Mouse (Mus musculus): Measurements from ENCODE around the gene Tdrd5. TPM values are rescaled to one million over a fixed set of nuclear protein-coding genes. Genes with fewer than 3 reads are reported as not detected.
"Not testable (repeated sequence)": the region's sequence is repeated elsewhere in the genome, so short reads cannot be mapped to it uniquely, and the experiment has no call there.

The Tdrd5 gene
- polyA plus RNA-seq, 1 experiment from 2014 or later, result 1.0 TPM

GRCm38 (mm10) chr1:156271654-156272053 lies 31.8 kb downstream of the Tdrd5 start:
- 25% methylated on average over 5 of the region's 5 CpGs for WGBS
- Histone ChIP-seq H3K4me1 (ENCODE audit: control insufficient read depth, insufficient read depth, low read length) (peaks cover 12% of the 10 kb centered on the region; the same call in 1 of the 2 replicates), H3K4me3 (ENCODE audit: low read depth, low read length) (no peak overlapping the region), H3K4me2 (ENCODE audit: low read length) (0 out of 2 replicates have a peak overlapping the region, but pooled peaks have one; percentile 13), H3K36me3 (ENCODE audit: control insufficient read depth, insufficient read depth, low read length) (no peaks in the 10 kb centered on the region), H3K27me3 (ENCODE audit: control insufficient read depth, insufficient read depth, low read depth, low read length) (no peaks in the 10 kb centered on the region), H3K9ac (ENCODE audit: low read depth, low read length) (no peak overlapping the region), H3K27ac (ENCODE audit: low read length) (peak overlapping the region; percentile 57), H3K9me3 (replicated peaks; ENCODE audit: control insufficient read depth, low read length, poor library complexity, severe bottlenecking) (no peaks in the 10 kb centered on the region)
- ATAC-seq, result peak; percentile 78

GRCm38 (mm10) chr1:156270471-156270870 lies 33.0 kb downstream of the Tdrd5 start:
- WGBS, result 82% methylated on average over 9 of the region's 9 CpGs

GRCm38 (mm10) chr1:156268546-156268945 lies 34.9 kb downstream of the Tdrd5 start:
- not testable (repeated sequence) for ATAC-seq; H3K4me3 ChIP-seq (ENCODE audit: low read depth, low read length); H3K27ac ChIP-seq (ENCODE audit: low read length); H3K4me2 ChIP-seq (ENCODE audit: low read length); H3K9me3 ChIP-seq (replicated peaks; ENCODE audit: control insufficient read depth, low read length, poor library complexity, severe bottlenecking); H3K27me3 ChIP-seq (ENCODE audit: control insufficient read depth, insufficient read depth, low read depth, low read length); H3K36me3 ChIP-seq (ENCODE audit: control insufficient read depth, insufficient read depth, low read length); H3K9ac ChIP-seq (ENCODE audit: low read depth, low read length)
- peaks cover 12% of the 10 kb centered on the region; the same call in 1 of the 2 replicates for H3K4me1 ChIP-seq (ENCODE audit: control insufficient read depth, insufficient read depth, low read length)
- 28% methylated on average over 3 of the region's 3 CpGs for WGBS

More at GRCm38 (mm10) chr1:156270471-156270870, 33.0 kb downstream of the Tdrd5 start:
- no peaks in the 10 kb centered on the region for H3K27me3 ChIP-seq (ENCODE audit: control insufficient read depth, insufficient read depth, low read depth, low read length)
- no peak overlapping the region for H3K9ac ChIP-seq (ENCODE audit: low read depth, low read length)
- H3K4me1 ChIP-seq (ENCODE audit: control insufficient read depth, insufficient read depth, low read length), result peaks cover 12% of the 10 kb centered on the region; the same call in 1 of the 2 replicates
- no peak overlapping the region for H3K27ac ChIP-seq (ENCODE audit: low read length)
- no peaks in the 10 kb centered on the region for H3K36me3 ChIP-seq (ENCODE audit: control insufficient read depth, insufficient read depth, low read length)
- no peaks in the 10 kb centered on the region for H3K9me3 ChIP-seq (replicated peaks; ENCODE audit: control insufficient read depth, low read length, poor library complexity, severe bottlenecking)
- H3K4me3 ChIP-seq (ENCODE audit: low read depth, low read length), result no peak overlapping the region
- ATAC-seq, result no peak
- no peak overlapping the region for H3K4me2 ChIP-seq (ENCODE audit: low read length)

- Histone ChIP-seq H3K36me3 (ENCODE audit: control insufficient read depth, insufficient read depth, low read length) (no peaks in the 10 kb centered on the region), H3K9me3 (replicated peaks; ENCODE audit: control insufficient read depth, low read length, poor library complexity, severe bottlenecking) (no peaks in the 10 kb centered on the region), H3K27me3 (ENCODE audit: control insufficient read depth, insufficient read depth, low read depth, low read length) (no peaks in the 10 kb centered on the region), H3K4me2 (ENCODE audit: low read length) (no peak overlapping the region), H3K4me1 (ENCODE audit: control insufficient read depth, insufficient read depth, low read length) (no peaks in the 10 kb centered on the region), H3K27ac (ENCODE audit: low read length) (no peak overlapping the region), H3K9ac (ENCODE audit: low read depth, low read length) (no peak overlapping the region), H3K4me3 (ENCODE audit: low read depth, low read length) (no peak overlapping the region)
- WGBS, result 88% methylated on average over 8 of the region's 8 CpGs
- no peak for ATAC-seq
Measured at GRCm38 (mm10) chr1:156263946-156264345, 39.5 kb downstream of the Tdrd5 start.

GRCm38 (mm10) chr1:156263352-156263751 lies 40.1 kb downstream of the Tdrd5 start:
- ATAC-seq, result no peak
- 49% methylated on average over 2 of the region's 2 CpGs for WGBS
- H3K27me3 ChIP-seq (ENCODE audit: control insufficient read depth, insufficient read depth, low read depth, low read length), result no peaks in the 10 kb centered on the region

GRCm38 (mm10) chr1:156254866-156255265 lies 48.6 kb downstream of the Tdrd5 start:
- Histone ChIP-seq H3K36me3 (ENCODE audit: control insufficient read depth, insufficient read depth, low read length) (no peaks in the 10 kb centered on the region), H3K4me3 (ENCODE audit: low read depth, low read length) (no peak overlapping the region), H3K9ac (ENCODE audit: low read depth, low read length) (no peak overlapping the region), H3K9me3 (replicated peaks; ENCODE audit: control insufficient read depth, low read length, poor library complexity, severe bottlenecking) (no peaks in the 10 kb centered on the region), H3K27me3 (ENCODE audit: control insufficient read depth, insufficient read depth, low read depth, low read length) (no peaks in the 10 kb centered on the region), H3K27ac (ENCODE audit: low read length) (no peak overlapping the region), H3K4me2 (ENCODE audit: low read length) (no peak overlapping the region), H3K4me1 (ENCODE audit: control insufficient read depth, insufficient read depth, low read length) (no peaks in the 10 kb centered on the region)
- WGBS, result 67% methylated on average over 4 of the region's 4 CpGs
- no peak for ATAC-seq

More at GRCm38 (mm10) chr1:156263352-156263751, 40.1 kb downstream of the Tdrd5 start:
- no peak overlapping the region for H3K9ac ChIP-seq (ENCODE audit: low read depth, low read length)
- H3K4me3 ChIP-seq (ENCODE audit: low read depth, low read length), result no peak overlapping the region
- no peaks in the 10 kb centered on the region for H3K4me1 ChIP-seq (ENCODE audit: control insufficient read depth, insufficient read depth, low read length)
- H3K9me3 ChIP-seq (replicated peaks; ENCODE audit: control insufficient read depth, low read length, poor library complexity, severe bottlenecking), result no peaks in the 10 kb centered on the region
- no peak overlapping the region for H3K27ac ChIP-seq (ENCODE audit: low read length)
- no peaks in the 10 kb centered on the region for H3K36me3 ChIP-seq (ENCODE audit: control insufficient read depth, insufficient read depth, low read length)
- no peak overlapping the region for H3K4me2 ChIP-seq (ENCODE audit: low read length)

GRCm38 (mm10) chr1:156251096-156251495 lies 52.4 kb downstream of the Tdrd5 start:
- H3K27me3 ChIP-seq (ENCODE audit: control insufficient read depth, insufficient read depth, low read depth, low read length); H3K4me3 ChIP-seq (ENCODE audit: low read depth, low read length); H3K9me3 ChIP-seq (replicated peaks; ENCODE audit: control insufficient read depth, low read length, poor library complexity, severe bottlenecking); H3K9ac ChIP-seq (ENCODE audit: low read depth, low read length); H3K36me3 ChIP-seq (ENCODE audit: control insufficient read depth, insufficient read depth, low read length); H3K4me2 ChIP-seq (ENCODE audit: low read length); H3K4me1 ChIP-seq (ENCODE audit: control insufficient read depth, insufficient read depth, low read length); ATAC-seq; H3K27ac ChIP-seq (ENCODE audit: low read length): not testable (repeated sequence)
- WGBS, result 92% methylated on average over 4 of the region's 4 CpGs

GRCm38 (mm10) chr1:156247893-156248292 lies 55.6 kb downstream of the Tdrd5 start:
- Histone ChIP-seq H3K4me2 (ENCODE audit: low read length) (no peak overlapping the region), H3K36me3 (ENCODE audit: control insufficient read depth, insufficient read depth, low read length) (no peaks in the 10 kb centered on the region), H3K9ac (ENCODE audit: low read depth, low read length) (no peak overlapping the region), H3K27ac (ENCODE audit: low read length) (no peak overlapping the region), H3K27me3 (ENCODE audit: control insufficient read depth, insufficient read depth, low read depth, low read length) (no peaks in the 10 kb centered on the region), H3K4me3 (ENCODE audit: low read depth, low read length) (no peak overlapping the region), H3K4me1 (ENCODE audit: control insufficient read depth, insufficient read depth, low read length) (no peaks in the 10 kb centered on the region), H3K9me3 (replicated peaks; ENCODE audit: control insufficient read depth, low read length, poor library complexity, severe bottlenecking) (no peaks in the 10 kb centered on the region)
- no peak for ATAC-seq
- 86% methylated on average over 3 of the region's 3 CpGs for WGBS

- H3K27me3 ChIP-seq (ENCODE audit: control insufficient read depth, insufficient read depth, low read depth, low read length), result no peaks in the 10 kb centered on the region
- H3K9ac ChIP-seq (ENCODE audit: low read depth, low read length), result no peak overlapping the region
- H3K9me3 ChIP-seq (replicated peaks; ENCODE audit: control insufficient read depth, low read length, poor library complexity, severe bottlenecking), result no peaks in the 10 kb centered on the region
- 7% methylated on average over 14 of the region's 14 CpGs for WGBS
- ATAC-seq, result peak; percentile 73
- H3K4me1 ChIP-seq (ENCODE audit: control insufficient read depth, insufficient read depth, low read length), result no peaks in the 10 kb centered on the region
- H3K4me2 ChIP-seq (ENCODE audit: low read length), result no peak overlapping the region
- no peaks in the 10 kb centered on the region for H3K36me3 ChIP-seq (ENCODE audit: control insufficient read depth, insufficient read depth, low read length)
- H3K4me3 ChIP-seq (ENCODE audit: low read depth, low read length), result no peak overlapping the region
- no peak overlapping the region for H3K27ac ChIP-seq (ENCODE audit: low read length)
Measured at GRCm38 (mm10) chr1:156241713-156242348, 61.6 kb downstream of the Tdrd5 start.

Measured in midbrain, embryonic 16.5 days (tissue).